Mouse (Mus musculus) liver, postnatal 0 days (tissue): ENCODE data around the gene Nupr1l. TPM values are rescaled to one million over a fixed set of nuclear protein-coding genes. Genes with fewer than 3 reads are reported as not detected.

Experiments used
- ATAC-seq: fragments of 200-750 bp; cut with Nextera tagmentation; 2 replicates; pipeline ENCODE4 v1.8.0; 2017; ENCODE audit warnings: mild to moderate bottlenecking, moderate library complexity
- DNase-seq: peaks from one replicate; pipeline ENCODE4 v3.0.0-alpha.2; 2016
- H3K27ac ChIP-seq: fragments of 300-500 bp; sonication (generic); 2 replicates; pipeline ENCODE4 v1.5.1; 2014; ENCODE audit warnings: antibody characterized with exemption, moderate library complexity, mild to moderate bottlenecking, low read depth
- H3K27me3 ChIP-seq: fragments of 300-500 bp; sonication (generic); 2 replicates; pipeline ENCODE4 v1.6.1; 2014; ENCODE audit warnings: low read length, control low read depth, mixed read lengths; ENCODE audit not compliant: insufficient read depth
- H3K36me3 ChIP-seq: fragments of 300-500 bp; sonication (generic); replicated peaks from 2 replicates; pipeline ENCODE4 v1.6.1; 2014; ENCODE audit warnings: mild to moderate bottlenecking, control low read depth, low read length, moderate library complexity, mixed read lengths; ENCODE audit not compliant: insufficient read depth
- H3K4me1 ChIP-seq: fragments of 300-500 bp; sonication (generic); 2 replicates; pipeline ENCODE4 v1.6.1; 2014; ENCODE audit warnings: antibody characterized with exemption, mild to moderate bottlenecking, control low read depth; ENCODE audit not compliant: insufficient read depth
- H3K4me2 ChIP-seq: fragments of 300-500 bp; sonication (generic); 2 replicates; pipeline ENCODE4 v1.6.1; 2014; ENCODE audit warnings: low read depth, mild to moderate bottlenecking, low read length, moderate library complexity, mixed read lengths
- H3K4me3 ChIP-seq: fragments of 300-500 bp; sonication (generic); 2 replicates; pipeline ENCODE4 v1.5.1; 2014; ENCODE audit warnings: low read depth, low read length
- H3K9ac ChIP-seq: fragments of 300-500 bp; sonication (generic); replicated peaks from 2 replicates; pipeline ENCODE4 v1.6.1; 2014; ENCODE audit warnings: mild to moderate bottlenecking, moderate library complexity
- H3K9me3 ChIP-seq: fragments of 300-500 bp; sonication (generic); 2 replicates; pipeline ENCODE4 v1.6.1; 2016; ENCODE audit warnings: mild to moderate bottlenecking, control low read depth, low read length, mixed read lengths
- CTCF ChIP-seq: sonication (generic); IDR thresholded peaks from 2 replicates; pipeline ENCODE4 v1.5.1; 2016; ENCODE audit warnings: antibody characterized with exemption, low read depth
- EP300 ChIP-seq: IDR thresholded peaks from 2 replicates; pipeline ENCODE4 v1.6.1; 2016; ENCODE audit warnings: antibody characterized with exemption, low read depth, mild to moderate bottlenecking
- WGBS: fragments of 180-500 bp; shearing (Covaris S2); extraction: QIAGEN DNeasy Blood & Tissue Kit; methylation state at CpG from one replicate; pipeline ENCODE4 v1.1.7; 2014; ENCODE audit not compliant: insufficient replicate concordance; 5-methylcytosine and 5-hydroxymethylcytosine counted together
- polyA plus RNA-seq: library from polyadenylated mRNA; unstranded; fragments of >200 nt; fragmentation: Nextera tagmentation; extraction: Ambion mirVana; gene quantifications from 2 replicates; pipeline ENCODE4 v1.2.1, GENCODE M21; 2015

Nupr1l gene
- polyA plus RNA-seq, 1 experiment from 2014 or later = 1.4 TPM

GRCm38 (mm10) chr5:129954473-129955254 is 46.3 kb downstream of the Nupr1l start:
- H3K4me1 ChIP-seq = peaks cover 11% of the 10 kb centered on the region
- H3K9me3 ChIP-seq = no peaks in the 10 kb centered on the region
- no peaks in the 10 kb centered on the region for H3K36me3 ChIP-seq
- ATAC-seq (no peak), DNase-seq (no peak)
- H3K4me3 ChIP-seq = no peak overlapping the region
- H3K4me2 ChIP-seq = peak overlapping the region; percentile 10; the same call in 1 of the 2 replicates
- H3K9ac ChIP-seq = no peak overlapping the region
- H3K27me3 ChIP-seq = no peaks in the 10 kb centered on the region
- 48% methylated on average over 5 of the region's 5 CpGs for WGBS
- peak overlapping the region; percentile 45 for H3K27ac ChIP-seq
- TF ChIP-seq EP300 (no peak), CTCF (no peak)

GRCm38 (mm10) chr5:129955792-129956191 is 47.5 kb downstream of the Nupr1l start:
- Histone ChIP-seq H3K27me3 (no peaks in the 10 kb centered on the region), H3K4me1 (peaks cover 11% of the 10 kb centered on the region), H3K9ac (no peak overlapping the region), H3K4me2 (peak overlapping the region; percentile 61), H3K4me3 (no peak overlapping the region), H3K36me3 (no peaks in the 10 kb centered on the region), H3K27ac (0 out of 2 replicates have a peak overlapping the region, but pooled peaks have one; percentile 29), H3K9me3 (no peaks in the 10 kb centered on the region)
- 54% methylated on average over 6 of the region's 6 CpGs for WGBS
- no peak for DNase-seq
- ATAC-seq = peak; percentile 86
- TF ChIP-seq EP300 (peak; percentile 84), CTCF (no peak)

GRCm38 (mm10) chr5:129963224-129963623 is 54.9 kb downstream of the Nupr1l start:
- no peaks in the 10 kb centered on the region for H3K9me3 ChIP-seq
- no peak overlapping the region for H3K4me2 ChIP-seq
- DNase-seq (no peak), ATAC-seq (no peak)
- no peaks in the 10 kb centered on the region; the same call in none of the 2 replicates for H3K4me1 ChIP-seq
- H3K27me3 ChIP-seq = no peaks in the 10 kb centered on the region
- no peak overlapping the region for H3K4me3 ChIP-seq
- no peaks in the 10 kb centered on the region for H3K36me3 ChIP-seq
- TF ChIP-seq EP300 (no peak), CTCF (no peak)
- 84% methylated on average over 4 of the region's 4 CpGs for WGBS
- H3K27ac ChIP-seq = no peak overlapping the region
- H3K9ac ChIP-seq = no peak overlapping the region

Other genes starting within 250 kb of the Nupr1l start
- 0.47 and 0.54 TPM in 2 replicates for gene Zfp11, start 238.4 kb upstream of the Nupr1l start, polyA plus RNA-seq
- gene Sept14, start 200.0 kb upstream of the Nupr1l start, polyA plus RNA-seq = not detected in 2 replicates
- 124 and 130 TPM in 2 replicates for gene Mrps17, start 193.0 kb upstream of the Nupr1l start, polyA plus RNA-seq
- 30.5 and 32.2 TPM in 2 replicates for gene Nipsnap2, start 183.5 kb upstream of the Nupr1l start, polyA plus RNA-seq
- gene Psph, start 121.1 kb upstream of the Nupr1l start, polyA plus RNA-seq = 18.4 and 20.5 TPM in 2 replicates
- 12.4 and 14.8 TPM in 2 replicates for gene Sumf2, start 61.6 kb upstream of the Nupr1l start, polyA plus RNA-seq
- 955 and 988 TPM in 2 replicates for gene Chchd2, start 21.1 kb upstream of the Nupr1l start, polyA plus RNA-seq
- gene Zbed5, start 12.8 kb upstream of the Nupr1l start, polyA plus RNA-seq = 3.3 and 3.7 TPM in 2 replicates
- 0.08 and 0.20 TPM in 2 replicates for gene Phkg1, start 10.0 kb upstream of the Nupr1l start, polyA plus RNA-seq
- gene Vkorc1l1, start 33.4 kb downstream of the Nupr1l start, polyA plus RNA-seq = 17.5 and 18.2 TPM in 2 replicates
- gene Gusb, start 94.5 kb downstream of the Nupr1l start, polyA plus RNA-seq = 26.3 and 29.3 TPM in 2 replicates
- 291 and 304 TPM in 2 replicates for gene Asl, start 120.7 kb downstream of the Nupr1l start, polyA plus RNA-seq
- 19.3 and 20.8 TPM in 2 replicates for gene Crcp, start 120.8 kb downstream of the Nupr1l start, polyA plus RNA-seq
- 23.8 and 26.0 TPM in 2 replicates for gene Tpst1, start 164.8 kb downstream of the Nupr1l start, polyA plus RNA-seq
- gene Kctd7, start 236.3 kb downstream of the Nupr1l start, polyA plus RNA-seq = 3.6 and 3.9 TPM in 2 replicates